Mouse (Mus musculus): ENCODE results near the gene Zfp652. TPM values are rescaled to one million over a fixed set of nuclear protein-coding genes. Genes with fewer than 3 reads are reported as not detected.

The Zfp652 gene
- polyA plus RNA-seq, 1 experiment from 2014 or later: 24.4 TPM

GRCm38 (mm10) chr11:95771665-95772064 is 59.2 kb downstream of the Zfp652 start:
- Histone ChIP-seq H3K4me2 (no peak overlapping the region), H3K9ac (replicated peaks) (no peak overlapping the region), H3K4me1 (no peaks in the 10 kb centered on the region), H3K9me3 (replicated peaks) (no peaks in the 10 kb centered on the region), H3K27me3 (replicated peaks) (no peaks in the 10 kb centered on the region), H3K36me3 (peaks cover 8% of the 10 kb centered on the region), H3K27ac (replicated peaks) (no peak overlapping the region), H3K4me3 (replicated peaks) (no peak overlapping the region)
- 87% methylated on average over 8 of the region's 8 CpGs for WGBS
- no peak for ATAC-seq (ENCODE audit: low FRiP score)

- ATAC-seq (ENCODE audit: low FRiP score): no peak
- Histone ChIP-seq H3K27ac (replicated peaks) (no peak overlapping the region), H3K4me1 (no peaks in the 10 kb centered on the region), H3K9ac (replicated peaks) (no peak overlapping the region), H3K27me3 (replicated peaks) (no peaks in the 10 kb centered on the region), H3K9me3 (replicated peaks) (no peaks in the 10 kb centered on the region), H3K4me3 (replicated peaks) (no peak overlapping the region), H3K4me2 (no peak overlapping the region), H3K36me3 (peaks cover 8% of the 10 kb centered on the region)
- 79% methylated on average over 3 of the region's 3 CpGs for WGBS
Measured at GRCm38 (mm10) chr11:95773264-95773663, 60.8 kb downstream of the Zfp652 start.

GRCm38 (mm10) chr11:95777323-95778297 is 65.1 kb downstream of the Zfp652 start:
- Histone ChIP-seq H3K4me1 (no peaks in the 10 kb centered on the region), H3K4me3 (replicated peaks) (no peak overlapping the region), H3K9me3 (replicated peaks) (no peaks in the 10 kb centered on the region), H3K9ac (replicated peaks) (no peak overlapping the region), H3K27me3 (replicated peaks) (no peaks in the 10 kb centered on the region), H3K4me2 (no peak overlapping the region), H3K36me3 (0 out of 2 replicates have a peak, but pooled peaks cover 4% of the 10 kb centered on the region), H3K27ac (replicated peaks) (no peak overlapping the region)
- WGBS: 83% methylated on average over 17 of the region's 17 CpGs
- no peak for ATAC-seq (ENCODE audit: low FRiP score)

GRCm38 (mm10) chr11:95778831-95779251 is 66.4 kb downstream of the Zfp652 start:
- ATAC-seq (ENCODE audit: low FRiP score): no peak
- Histone ChIP-seq H3K4me3 (replicated peaks) (no peak overlapping the region), H3K9me3 (replicated peaks) (no peaks in the 10 kb centered on the region), H3K27me3 (replicated peaks) (no peaks in the 10 kb centered on the region), H3K36me3 (0 out of 2 replicates have a peak, but pooled peaks cover 4% of the 10 kb centered on the region), H3K9ac (replicated peaks) (no peak overlapping the region), H3K4me1 (no peaks in the 10 kb centered on the region), H3K4me2 (no peak overlapping the region), H3K27ac (replicated peaks) (no peak overlapping the region)
- 81% methylated on average over 4 of the region's 4 CpGs for WGBS

GRCm38 (mm10) chr11:95779366-95779765 is 66.9 kb downstream of the Zfp652 start:
- H3K4me3 ChIP-seq (replicated peaks): no peak overlapping the region
- ATAC-seq (ENCODE audit: low FRiP score): no peak
- H3K4me1 ChIP-seq: no peaks in the 10 kb centered on the region
- no peak overlapping the region for H3K27ac ChIP-seq (replicated peaks)
- 90% methylated on average over 4 of the region's 4 CpGs for WGBS
- H3K9ac ChIP-seq (replicated peaks): no peak overlapping the region
- no peaks in the 10 kb centered on the region for H3K27me3 ChIP-seq (replicated peaks)
- no peaks in the 10 kb centered on the region for H3K9me3 ChIP-seq (replicated peaks)
- H3K4me2 ChIP-seq: no peak overlapping the region
- 0 out of 2 replicates have a peak, but pooled peaks cover 4% of the 10 kb centered on the region for H3K36me3 ChIP-seq

- no peak for ATAC-seq (ENCODE audit: low FRiP score)
- Histone ChIP-seq H3K9me3 (replicated peaks) (no peaks in the 10 kb centered on the region), H3K9ac (replicated peaks) (no peak overlapping the region), H3K36me3 (0 out of 2 replicates have a peak, but pooled peaks cover 4% of the 10 kb centered on the region), H3K27me3 (replicated peaks) (no peaks in the 10 kb centered on the region), H3K4me1 (no peaks in the 10 kb centered on the region), H3K27ac (replicated peaks) (no peak overlapping the region), H3K4me2 (no peak overlapping the region), H3K4me3 (replicated peaks) (no peak overlapping the region)
- WGBS: 95% methylated on average over 8 of the region's 8 CpGs
Measured at GRCm38 (mm10) chr11:95780480-95780879, 68.0 kb downstream of the Zfp652 start.

- no peak overlapping the region for H3K4me2 ChIP-seq
- WGBS: 85% methylated on average over 11 of the region's 11 CpGs
- no peaks in the 10 kb centered on the region for H3K4me1 ChIP-seq
- no peak overlapping the region for H3K4me3 ChIP-seq (replicated peaks)
- no peaks in the 10 kb centered on the region for H3K9me3 ChIP-seq (replicated peaks)
- H3K36me3 ChIP-seq: no peaks in the 10 kb centered on the region
- H3K9ac ChIP-seq (replicated peaks): no peak overlapping the region
- no peak for ATAC-seq (ENCODE audit: low FRiP score)
- H3K27ac ChIP-seq (replicated peaks): no peak overlapping the region
- H3K27me3 ChIP-seq (replicated peaks): no peaks in the 10 kb centered on the region
Measured at GRCm38 (mm10) chr11:95781557-95781956, 69.1 kb downstream of the Zfp652 start.

GRCm38 (mm10) chr11:95783457-95783856 is 71.0 kb downstream of the Zfp652 start:
- H3K4me2 ChIP-seq: no peak overlapping the region
- H3K9me3 ChIP-seq (replicated peaks): no peaks in the 10 kb centered on the region
- no peaks in the 10 kb centered on the region for H3K36me3 ChIP-seq
- no peak overlapping the region for H3K4me3 ChIP-seq (replicated peaks)
- H3K9ac ChIP-seq (replicated peaks): no peak overlapping the region
- 87% methylated on average over 4 of the region's 4 CpGs for WGBS
- no peak overlapping the region for H3K27ac ChIP-seq (replicated peaks)
- no peaks in the 10 kb centered on the region for H3K4me1 ChIP-seq
- no peaks in the 10 kb centered on the region for H3K27me3 ChIP-seq (replicated peaks)
- ATAC-seq (ENCODE audit: low FRiP score): no peak

GRCm38 (mm10) chr11:95783958-95784357 is 71.5 kb downstream of the Zfp652 start:
- WGBS: 91% methylated on average over 9 of the region's 9 CpGs

GRCm38 (mm10) chr11:95785675-95786074 is 73.2 kb downstream of the Zfp652 start:
- 95% methylated on average over 4 of the region's 4 CpGs for WGBS
- Histone ChIP-seq H3K9me3 (replicated peaks) (no peaks in the 10 kb centered on the region), H3K36me3 (no peaks in the 10 kb centered on the region), H3K27me3 (replicated peaks) (no peaks in the 10 kb centered on the region), H3K9ac (replicated peaks) (no peak overlapping the region), H3K4me3 (replicated peaks) (no peak overlapping the region), H3K4me1 (no peaks in the 10 kb centered on the region), H3K4me2 (no peak overlapping the region), H3K27ac (replicated peaks) (no peak overlapping the region)
- ATAC-seq (ENCODE audit: low FRiP score): no peak

More at GRCm38 (mm10) chr11:95783958-95784357, 71.5 kb downstream of the Zfp652 start:
- H3K9me3 ChIP-seq (replicated peaks): no peaks in the 10 kb centered on the region
- no peaks in the 10 kb centered on the region for H3K4me1 ChIP-seq
- no peaks in the 10 kb centered on the region for H3K36me3 ChIP-seq
- H3K4me3 ChIP-seq (replicated peaks): no peak overlapping the region
- no peak overlapping the region for H3K9ac ChIP-seq (replicated peaks)
- ATAC-seq (ENCODE audit: low FRiP score): no peak
- no peak overlapping the region for H3K27ac ChIP-seq (replicated peaks)
- H3K4me2 ChIP-seq: no peak overlapping the region
- no peaks in the 10 kb centered on the region for H3K27me3 ChIP-seq (replicated peaks)

GRCm38 (mm10) chr11:95786511-95786910 is 74.0 kb downstream of the Zfp652 start:
- Histone ChIP-seq H3K4me3 (replicated peaks) (no peak overlapping the region), H3K4me2 (no peak overlapping the region), H3K9me3 (replicated peaks) (no peaks in the 10 kb centered on the region), H3K4me1 (no peaks in the 10 kb centered on the region), H3K27ac (replicated peaks) (no peak overlapping the region), H3K9ac (replicated peaks) (no peak overlapping the region), H3K36me3 (no peaks in the 10 kb centered on the region), H3K27me3 (replicated peaks) (no peaks in the 10 kb centered on the region)
- WGBS: 90% methylated on average over 6 of the region's 6 CpGs
- ATAC-seq (ENCODE audit: low FRiP score): no peak

GRCm38 (mm10) chr11:95789451-95789891 is 77.0 kb downstream of the Zfp652 start:
- no peak overlapping the region for H3K9ac ChIP-seq (replicated peaks)
- WGBS: 85% methylated on average over 8 of the region's 8 CpGs
- ATAC-seq (ENCODE audit: low FRiP score): no peak
- no peaks in the 10 kb centered on the region for H3K27me3 ChIP-seq (replicated peaks)
- H3K27ac ChIP-seq (replicated peaks): no peak overlapping the region
- H3K4me2 ChIP-seq: no peak overlapping the region
- no peaks in the 10 kb centered on the region for H3K4me1 ChIP-seq
- no peaks in the 10 kb centered on the region for H3K9me3 ChIP-seq (replicated peaks)
- no peaks in the 10 kb centered on the region for H3K36me3 ChIP-seq
- no peak overlapping the region for H3K4me3 ChIP-seq (replicated peaks)
